Mouse (Mus musculus) kidney, postnatal 0 days (tissue): ENCODE results near the gene Gm20388. TPM values are rescaled to one million over a fixed set of nuclear protein-coding genes. Genes with fewer than 3 reads are reported as not detected.

ENCODE experiments used
- ATAC-seq: fragments of 200-750 bp; cut with Nextera tagmentation; replicated peaks from 2 replicates; pipeline ENCODE4 v1.8.0; 2017; ENCODE audit warnings: low read depth, moderate number of reproducible peaks, moderate TSS enrichment, moderate library complexity; ENCODE audit not compliant: low FRiP score
- DNase-seq: peaks from one replicate; pipeline ENCODE4 v3.0.0-alpha.2; 2016; ENCODE audit warnings: low spot score
- H3K27ac ChIP-seq: fragments of 300-500 bp; sonication (generic); 2 replicates; pipeline ENCODE4 v1.5.1; 2014; ENCODE audit warnings: mild to moderate bottlenecking
- H3K27me3 ChIP-seq: fragments of 300-500 bp; sonication (generic); 2 replicates; pipeline ENCODE4 v1.6.1; 2014; ENCODE audit warnings: low read length, mixed read lengths; ENCODE audit not compliant: insufficient read depth
- H3K36me3 ChIP-seq: fragments of 300-500 bp; sonication (generic); 2 replicates; pipeline ENCODE4 v1.6.1; 2014; ENCODE audit warnings: low read length, mixed read lengths; ENCODE audit not compliant: insufficient read depth
- H3K4me1 ChIP-seq: fragments of 300-500 bp; sonication (generic); replicated peaks from 2 replicates; pipeline ENCODE4 v1.6.1; 2014; ENCODE audit warnings: antibody characterized with exemption, low read length, mixed read lengths; ENCODE audit not compliant: insufficient read depth
- H3K4me2 ChIP-seq: fragments of 300-500 bp; sonication (generic); 2 replicates; pipeline ENCODE4 v1.6.1; 2014; ENCODE audit warnings: mild to moderate bottlenecking, low read length, moderate library complexity, mixed read lengths
- H3K4me3 ChIP-seq: fragments of 300-500 bp; sonication (generic); replicated peaks from 2 replicates; pipeline ENCODE4 v1.5.1; 2014; ENCODE audit warnings: low read depth, low read length
- H3K9ac ChIP-seq: fragments of 300-500 bp; sonication (generic); 2 replicates; pipeline ENCODE4 v1.6.1; 2014; ENCODE audit warnings: low read depth, low read length
- H3K9me3 ChIP-seq: fragments of 300-500 bp; sonication (generic); replicated peaks from 2 replicates; pipeline ENCODE4 v1.6.1; 2016; ENCODE audit warnings: low read length, inconsistent platforms, mixed read lengths
- CTCF ChIP-seq: IDR thresholded peaks from 2 replicates; pipeline ENCODE4 v1.5.1; 2016; ENCODE audit warnings: antibody characterized with exemption, low read depth, mild to moderate bottlenecking, moderate library complexity
- WGBS: fragments of 180-500 bp; shearing (Covaris S2); extraction: QIAGEN DNeasy Blood & Tissue Kit; methylation state at CpG from one replicate; pipeline ENCODE4 v1.1.7; 2014; 5-methylcytosine and 5-hydroxymethylcytosine counted together
- polyA plus RNA-seq: library from polyadenylated mRNA; unstranded; fragments of >200 nt; fragmentation: Nextera tagmentation; extraction: Ambion mirVana; gene quantifications from 2 replicates; pipeline ENCODE4 v1.2.1, GENCODE M21; 2015

The Gm20388 gene
- polyA plus RNA-seq, 1 experiment from 2014 or later: not detected

DNA sequence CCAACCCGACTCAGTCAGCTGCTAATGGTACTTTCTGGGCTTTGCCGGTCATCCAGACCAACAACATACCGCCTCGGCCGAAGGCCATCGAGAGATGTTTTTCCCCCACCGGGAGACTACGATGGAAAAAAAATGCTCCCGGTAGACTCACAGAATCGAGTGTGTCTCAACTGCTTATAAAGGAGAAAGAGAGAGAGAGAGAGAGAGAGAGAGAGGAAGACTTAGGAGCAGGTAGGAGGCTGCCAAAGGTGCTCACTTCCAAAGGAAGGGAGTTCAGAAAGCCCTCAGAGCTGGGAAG is 1164.2 kb downstream of the Gm20388 start:
- no peak for TF ChIP-seq CTCF
- ATAC-seq (no peak), DNase-seq (no peak)
- Histone ChIP-seq H3K9ac (no peak overlapping the region), H3K4me3 (no peak overlapping the region), H3K27me3 (peaks cover 97% of the 10 kb centered on the region), H3K4me2 (no peak overlapping the region), H3K9me3 (no peaks in the 10 kb centered on the region), H3K27ac (no peak overlapping the region), H3K36me3 (no peaks in the 10 kb centered on the region), H3K4me1 (peaks cover 6% of the 10 kb centered on the region; the same call in 1 of the 2 replicates)
- WGBS: 2% methylated on average over 10 of the region's 10 CpGs

DNA sequence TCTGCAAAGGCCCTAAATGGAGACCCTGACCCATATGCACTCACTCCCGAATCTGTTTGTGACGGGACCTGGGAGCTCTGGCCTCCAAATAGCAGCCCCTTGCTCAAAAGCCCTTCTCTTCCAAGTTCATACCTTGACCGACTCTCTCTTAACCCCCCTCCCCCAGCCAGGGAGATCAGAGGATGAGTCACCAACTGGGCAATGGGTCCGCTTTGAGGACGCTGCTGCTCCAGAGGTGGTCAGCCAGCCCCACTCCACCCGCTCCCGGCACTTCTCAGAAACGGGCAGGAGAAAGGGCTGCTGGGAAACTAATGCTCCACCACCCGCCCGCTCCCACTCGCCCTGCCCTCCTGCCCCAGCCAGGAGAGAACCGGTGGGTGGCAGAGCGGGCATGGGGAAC is 1165.3 kb downstream of the Gm20388 start:
- ATAC-seq (no peak), DNase-seq (no peak)
- Histone ChIP-seq H3K4me2 (no peak overlapping the region), H3K27me3 (peaks cover 97% of the 10 kb centered on the region), H3K9me3 (no peaks in the 10 kb centered on the region), H3K4me1 (peaks cover 6% of the 10 kb centered on the region; the same call in 1 of the 2 replicates), H3K27ac (no peak overlapping the region), H3K36me3 (no peaks in the 10 kb centered on the region), H3K9ac (no peak overlapping the region), H3K4me3 (no peak overlapping the region)
- 2% methylated on average over 13 of the region's 13 CpGs for WGBS
- TF ChIP-seq CTCF: no peak

DNA sequence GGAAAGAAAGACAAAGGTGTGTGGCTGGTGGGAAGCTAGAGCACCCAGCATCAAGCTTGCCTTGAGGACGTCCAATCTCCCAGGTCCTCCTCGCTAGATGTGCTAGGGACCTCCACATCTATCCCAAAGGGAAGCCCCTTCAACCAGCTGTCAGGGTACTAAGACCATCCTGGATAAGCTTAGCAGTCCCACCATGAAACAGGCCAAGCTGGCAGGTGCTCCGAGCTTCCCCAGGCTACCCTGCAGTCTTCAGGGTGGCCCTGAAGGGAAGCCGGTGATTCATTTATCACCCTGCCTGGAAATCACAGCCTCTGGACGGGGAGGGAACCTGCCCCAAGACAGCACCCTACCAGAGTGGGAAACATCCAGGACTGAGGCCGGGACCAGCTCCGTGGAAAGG is 1165.9 kb downstream of the Gm20388 start:
- H3K27me3 ChIP-seq: peaks cover 96% of the 10 kb centered on the region
- no peak overlapping the region for H3K9ac ChIP-seq
- H3K9me3 ChIP-seq: no peaks in the 10 kb centered on the region
- no peaks in the 10 kb centered on the region for H3K36me3 ChIP-seq
- 10% methylated on average over 7 of the region's 7 CpGs for WGBS
- H3K27ac ChIP-seq: no peak overlapping the region
- TF ChIP-seq CTCF: no peak
- peaks cover 6% of the 10 kb centered on the region; the same call in 1 of the 2 replicates for H3K4me1 ChIP-seq
- no peak for ATAC-seq
- H3K4me3 ChIP-seq: no peak overlapping the region
- DNase-seq: no peak
- no peak overlapping the region for H3K4me2 ChIP-seq

DNA sequence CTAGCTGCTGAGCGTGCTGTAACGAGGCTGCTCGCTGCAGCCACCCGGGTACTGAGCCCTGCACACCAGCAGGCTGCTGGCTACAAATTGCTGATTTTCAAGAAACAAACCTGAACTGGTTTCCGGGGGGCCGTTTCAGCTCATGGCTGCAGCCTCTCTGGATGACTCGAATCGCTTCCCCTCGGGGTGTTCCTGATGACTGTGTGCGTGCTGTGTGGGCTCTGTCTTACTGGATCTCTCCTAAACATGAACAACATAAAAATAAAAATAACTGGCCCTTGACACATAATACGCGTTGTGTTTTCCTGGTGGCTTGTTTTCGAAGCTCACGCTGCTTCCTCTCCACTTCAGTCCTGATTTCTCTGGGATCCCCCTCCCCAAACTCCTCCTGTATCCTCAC is 1168.1 kb downstream of the Gm20388 start:
- Histone ChIP-seq H3K27ac (no peak overlapping the region), H3K4me2 (no peak overlapping the region), H3K36me3 (no peaks in the 10 kb centered on the region), H3K9ac (no peak overlapping the region), H3K27me3 (peaks cover 97% of the 10 kb centered on the region), H3K9me3 (no peaks in the 10 kb centered on the region), H3K4me3 (no peak overlapping the region), H3K4me1 (0 out of 2 replicates have a peak, but pooled peaks cover under 1% of the 10 kb centered on the region)
- no peak for TF ChIP-seq CTCF
- ATAC-seq (no peak), DNase-seq (no peak)
- WGBS: 4% methylated on average over 14 of the region's 14 CpGs

DNA sequence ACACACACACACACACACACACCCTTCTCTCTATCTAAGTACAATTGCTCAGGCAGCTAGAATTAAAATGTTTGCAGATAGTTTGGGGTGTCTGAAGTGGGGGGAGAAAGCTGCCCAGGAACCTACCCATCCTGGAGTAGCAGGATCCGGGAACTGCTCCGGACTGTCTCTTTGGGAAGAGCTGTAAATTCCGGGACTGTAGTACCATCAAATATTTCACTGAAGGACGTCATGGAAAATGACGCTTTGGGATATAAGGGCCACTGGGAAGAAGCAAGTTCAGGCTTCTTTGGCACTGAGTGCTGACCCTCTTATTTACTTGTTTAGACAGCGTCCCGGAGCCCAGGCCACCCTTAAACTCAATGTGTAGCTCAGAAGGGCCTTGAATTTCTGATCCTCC is 1168.6 kb downstream of the Gm20388 start:
- Histone ChIP-seq H3K27me3 (peaks cover 97% of the 10 kb centered on the region), H3K9ac (no peak overlapping the region), H3K4me3 (no peak overlapping the region), H3K4me2 (no peak overlapping the region), H3K27ac (no peak overlapping the region), H3K4me1 (peaks cover 3% of the 10 kb centered on the region; the same call in 1 of the 2 replicates), H3K9me3 (no peaks in the 10 kb centered on the region), H3K36me3 (no peaks in the 10 kb centered on the region)
- WGBS: 6% methylated on average over 7 of the region's 7 CpGs
- no peak for TF ChIP-seq CTCF
- DNase-seq (no peak), ATAC-seq (no peak)

DNA sequence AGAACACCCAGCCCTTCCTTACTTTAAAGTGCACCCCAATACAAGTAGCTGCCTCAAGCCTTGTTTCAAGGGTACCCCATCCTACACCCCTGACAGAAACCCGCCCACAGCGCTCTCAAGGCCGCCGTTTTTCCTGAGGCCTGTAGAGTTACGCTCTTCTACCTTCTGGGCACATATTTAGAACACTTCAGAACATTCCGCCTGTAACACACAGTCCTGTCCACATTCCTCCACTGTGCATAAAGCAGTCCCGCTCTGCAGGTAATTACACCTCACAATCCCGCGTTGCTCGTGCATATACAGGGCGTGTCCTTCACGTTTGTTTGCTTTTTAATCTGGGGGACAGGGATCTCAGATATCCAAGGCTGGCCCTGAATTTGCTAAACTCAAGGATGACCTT is 1169.3 kb downstream of the Gm20388 start:
- peaks cover 10% of the 10 kb centered on the region; the same call in 1 of the 2 replicates for H3K4me1 ChIP-seq
- DNase-seq (no peak), ATAC-seq (no peak)
- TF ChIP-seq CTCF: no peak
- H3K9ac ChIP-seq: no peak overlapping the region
- peaks cover 96% of the 10 kb centered on the region for H3K27me3 ChIP-seq
- no peak overlapping the region for H3K4me2 ChIP-seq
- H3K4me3 ChIP-seq: no peak overlapping the region
- no peak overlapping the region for H3K27ac ChIP-seq
- WGBS: 7% methylated on average over 12 of the region's 12 CpGs
- no peaks in the 10 kb centered on the region for H3K36me3 ChIP-seq
- no peaks in the 10 kb centered on the region for H3K9me3 ChIP-seq

DNA sequence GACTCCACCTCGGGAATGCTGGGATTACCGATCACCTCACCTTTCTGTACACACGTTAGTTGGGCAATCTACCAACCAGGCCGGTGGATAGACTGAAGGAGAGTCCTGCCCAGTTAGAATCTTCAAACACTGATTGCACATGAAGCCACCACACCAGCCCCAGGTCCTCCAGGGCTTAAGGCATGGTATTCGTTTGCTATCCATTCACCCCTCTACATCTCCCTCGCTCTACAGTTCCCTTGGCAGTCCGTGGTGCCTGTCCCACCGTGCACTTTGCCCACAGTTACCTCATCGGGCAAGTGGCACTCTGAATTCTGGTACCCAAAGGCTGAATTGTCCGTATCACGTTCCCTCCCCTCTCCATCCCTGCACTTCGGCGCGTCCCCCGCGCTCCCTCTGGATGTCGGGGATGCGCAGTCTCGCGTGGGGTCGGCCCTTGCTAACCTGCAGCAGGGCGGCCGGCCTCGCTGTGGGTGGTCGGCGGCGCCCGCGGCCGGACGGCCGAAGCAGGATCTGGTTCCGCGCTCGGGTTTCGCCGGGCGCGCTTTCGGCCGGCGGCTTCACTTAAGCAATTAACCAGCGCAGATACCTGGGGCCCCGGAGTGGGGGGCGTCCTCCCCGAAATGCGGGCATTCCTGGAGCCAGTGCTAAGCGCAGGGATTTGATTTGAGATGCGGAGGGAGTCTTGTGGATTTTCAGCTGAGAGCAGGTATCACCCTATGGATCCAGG is 1169.9 kb downstream of the Gm20388 start:
- Histone ChIP-seq H3K9ac (no peak overlapping the region), H3K9me3 (no peaks in the 10 kb centered on the region), H3K27me3 (peaks cover 96% of the 10 kb centered on the region), H3K4me3 (no peak overlapping the region), H3K27ac (no peak overlapping the region), H3K4me1 (peaks cover 10% of the 10 kb centered on the region; the same call in 1 of the 2 replicates), H3K4me2 (no peak overlapping the region), H3K36me3 (no peaks in the 10 kb centered on the region)
- 2% methylated on average over 49 of the region's 49 CpGs for WGBS
- TF ChIP-seq CTCF: no peak
- no peak for DNase-seq
- no peak for ATAC-seq
